Mouse (Mus musculus) CH12.LX (cell line): Measurements from ENCODE around the gene Adora3. TPM values are rescaled to one million over a fixed set of nuclear protein-coding genes. Genes with fewer than 3 reads are reported as not detected.
A peak's percentile ranks its signal among the peaks of the same experiment; 100 is the strongest.

Experiments used
- DNase-seq: peaks from one replicate; pipeline ENCODE4 v3.0.0-alpha.2; 2013; ENCODE audit errors: extremely low read depth
- H3K27ac ChIP-seq: 2 replicates; pipeline ENCODE4 v1.5.1; 2012; ENCODE audit warnings: low read depth, mild to moderate bottlenecking, control low read depth, moderate library complexity; ENCODE audit not compliant: insufficient read depth
- H3K27me3 ChIP-seq: replicated peaks from 2 replicates; pipeline ENCODE3; 2012; ENCODE audit warnings: inconsistent platforms
- H3K36me3 ChIP-seq, 2 experiments: replicated peaks in 1 of 2; 2 replicates each; pipeline versions ENCODE3 to v1.6.1; 2012; ENCODE audit warnings: inconsistent platforms in 1 of 2, low read length in 1 of 2, mild to moderate bottlenecking in 1 of 2, mixed read lengths in 1 of 2, moderate library complexity in 1 of 2; ENCODE audit not compliant: control insufficient read depth in 1 of 2, insufficient read depth in 1 of 2
- H3K4me1 ChIP-seq, 2 experiments: 2 replicates each; pipeline ENCODE4 v1.6.1; 2012; ENCODE audit warnings: inconsistent platforms in 1 of 2, moderate library complexity in 1 of 2; ENCODE audit not compliant: insufficient read depth in 2 of 2, control insufficient read depth in 1 of 2
- H3K4me2 ChIP-seq: 2 replicates; pipeline ENCODE4 v1.6.1; 2012; ENCODE audit warnings: low read depth, mild to moderate bottlenecking, control low read depth; ENCODE audit not compliant: poor library complexity, insufficient read depth, severe bottlenecking
- H3K4me3 ChIP-seq, 3 experiments: fragments of 150-350 bp in 1 of 3; sonication (generic) in 1 of 3; replicated peaks in 1 of 3; 2 replicates each; pipeline versions ENCODE3 to v1.5.1; 2011 to 2012; ENCODE audit warnings: low read depth in 2 of 3, low read length in 2 of 3, mild to moderate bottlenecking in 2 of 3, moderate library complexity in 2 of 3, control low read depth in 1 of 3, improper control_type of control experiment in 1 of 3, inconsistent platforms in 1 of 3, mixed read lengths in 1 of 3; ENCODE audit not compliant: poor library complexity in 1 of 3
- H3K79me2 ChIP-seq: replicated peaks from 2 replicates; pipeline ENCODE4 v1.6.1; 2012; ENCODE audit warnings: mild to moderate bottlenecking, moderate library complexity; ENCODE audit not compliant: control insufficient read depth, poor library complexity, insufficient read depth, severe bottlenecking; ENCODE audit errors: extremely low read depth
- H3K9ac ChIP-seq: 2 replicates; pipeline ENCODE4 v1.6.1; 2012; ENCODE audit warnings: low read depth, mild to moderate bottlenecking, control low read depth, moderate library complexity; ENCODE audit not compliant: insufficient read depth
- H3K9me3 ChIP-seq: replicated peaks from 2 replicates; pipeline ENCODE3; 2012; ENCODE audit warnings: low read length, inconsistent platforms, mixed read lengths
- BHLHE40 ChIP-seq: IDR thresholded peaks from 2 replicates; pipeline ENCODE4 v1.6.1; 2011; ENCODE audit warnings: mild to moderate bottlenecking, low read depth, low read length, improper control_type of control experiment
- CHD1 ChIP-seq: IDR thresholded peaks from 2 replicates; pipeline ENCODE4 v1.6.1; 2012; ENCODE audit warnings: low read depth, low read length, improper control_type of control experiment, inconsistent platforms
- EP300 ChIP-seq: IDR thresholded peaks from 2 replicates; pipeline ENCODE4 v1.6.1; 2011; ENCODE audit warnings: low read length, improper control_type of control experiment
- ETS1 ChIP-seq: conservative IDR thresholded peaks from 2 replicates; pipeline ENCODE4 v1.6.1; 2012; ENCODE audit warnings: low read depth, mild to moderate bottlenecking, inconsistent platforms, low read length, improper control_type of control experiment, moderate library complexity
- HCFC1 ChIP-seq: IDR thresholded peaks from 2 replicates; pipeline ENCODE4 v1.6.1; 2012; ENCODE audit warnings: low read depth, mild to moderate bottlenecking, inconsistent platforms, low read length, improper control_type of control experiment
- IRF4 ChIP-seq: IDR thresholded peaks from 2 replicates; pipeline ENCODE4 v1.6.1; 2014; ENCODE audit warnings: low read depth, mild to moderate bottlenecking, inconsistent platforms, low read length, improper control_type of control experiment
- JUN ChIP-seq: IDR thresholded peaks from 2 replicates; pipeline ENCODE4 v1.6.1; 2011; ENCODE audit warnings: low read depth, mild to moderate bottlenecking, low read length, improper control_type of control experiment, moderate library complexity; ENCODE audit not compliant: insufficient read depth
- JUND ChIP-seq: conservative IDR thresholded peaks from 2 replicates; pipeline ENCODE4 v1.6.1; 2011; ENCODE audit warnings: low read depth, low read length, improper control_type of control experiment
- KAT2A ChIP-seq: IDR thresholded peaks from 2 replicates; pipeline ENCODE4 v1.6.1; 2012; ENCODE audit warnings: low read length, improper control_type of control experiment, inconsistent platforms; ENCODE audit not compliant: insufficient replicate concordance
- MAX ChIP-seq: IDR thresholded peaks from 2 replicates; pipeline ENCODE4 v1.6.1; 2011; ENCODE audit warnings: low read length, improper control_type of control experiment
- MAZ ChIP-seq: IDR thresholded peaks from 2 replicates; pipeline ENCODE4 v1.6.1; 2012; ENCODE audit warnings: low read depth, mild to moderate bottlenecking, inconsistent platforms, low read length, improper control_type of control experiment, moderate library complexity
- MYC ChIP-seq: IDR thresholded peaks from 2 replicates; pipeline ENCODE4 v1.6.1; 2011; ENCODE audit warnings: low read depth, mild to moderate bottlenecking, improper control_type of control experiment, low read length
- POLR2AphosphoS2 ChIP-seq: IDR thresholded peaks from 2 replicates; pipeline ENCODE4 v1.6.1; 2011; ENCODE audit warnings: low read depth, low read length, improper control_type of control experiment
- RAD21 ChIP-seq: IDR thresholded peaks from 2 replicates; pipeline ENCODE4 v1.6.1; 2011; ENCODE audit warnings: low read depth, mild to moderate bottlenecking, low read length, improper control_type of control experiment, moderate library complexity
- RCOR1 ChIP-seq: conservative IDR thresholded peaks from 2 replicates; pipeline ENCODE4 v1.6.1; 2012; ENCODE audit warnings: low read depth, mild to moderate bottlenecking, inconsistent platforms, low read length, improper control_type of control experiment
- SIN3A ChIP-seq: IDR thresholded peaks from 2 replicates; pipeline ENCODE4 v1.6.1; 2012; ENCODE audit warnings: low read length, improper control_type of control experiment, inconsistent platforms
- SMC3 ChIP-seq: IDR thresholded peaks from 2 replicates; pipeline ENCODE4 v1.6.1; 2011; ENCODE audit warnings: low read depth, low read length, improper control_type of control experiment
- TCF12 ChIP-seq: IDR thresholded peaks from 2 replicates; pipeline ENCODE4 v1.6.1; 2014; ENCODE audit warnings: low read depth, mild to moderate bottlenecking, inconsistent platforms, low read length, improper control_type of control experiment
- USF1 ChIP-seq: IDR thresholded peaks from 2 replicates; pipeline ENCODE4 v1.6.1; 2014; ENCODE audit warnings: low read depth, mild to moderate bottlenecking, inconsistent platforms, low read length, improper control_type of control experiment
- USF2 ChIP-seq: conservative IDR thresholded peaks from 2 replicates; pipeline ENCODE4 v1.6.1; 2011; ENCODE audit warnings: low read depth, low read length, improper control_type of control experiment
- ZNF384 ChIP-seq: IDR thresholded peaks from 2 replicates; pipeline ENCODE4 v1.6.1; 2012; ENCODE audit warnings: low read depth, low read length, improper control_type of control experiment, inconsistent platforms
- dilution Hi-C: fragments of 300-500 bp; cut with MboI; formaldehyde crosslinking; loops from 2 replicates; pipeline ENCODE4 v1.14.3; 2020; ENCODE audit warnings: low sequenced_read_pairs; ENCODE audit not compliant: extremely low pct_unique_long_range_greater_than_20kb, extremely low pct_ligation_motif_present
- in situ Hi-C: fragments of 300-500 bp; cut with MboI; formaldehyde crosslinking; loops from 3 replicates; pipeline ENCODE4 v1.14.3; 2019; ENCODE audit warnings: low sequenced_read_pairs, low pct_ligation_motif_present, low pct_unique_long_range_greater_than_20kb, mixed read lengths
- polyA plus RNA-seq: library from polyadenylated mRNA; unstranded; fragments of >175 nt; gene quantifications from 2 replicates; pipeline ENCODE4 v1.2.1, GENCODE M21; 2012; ENCODE audit warnings: low read depth; ENCODE audit not compliant: insufficient read length
- total RNA-seq, 2 experiments: library from RNA; depleted of rRNA; stranded (reverse); fragments of 300-350 nt in 1 of 2; fragments of >200 nt in 1 of 2; gene quantifications; 2 replicates each; pipeline ENCODE4 v1.2.3; 2012 to 2014

Gene Adora3
- total RNA-seq (2012; rRNA removed) (1.1 and 1.2 TPM in 2 replicates), total RNA-seq (2014; rRNA removed) (0.54 and 0.73 TPM in 2 replicates), polyA plus RNA-seq (1.3 and 1.4 TPM in 2 replicates)

DNA sequence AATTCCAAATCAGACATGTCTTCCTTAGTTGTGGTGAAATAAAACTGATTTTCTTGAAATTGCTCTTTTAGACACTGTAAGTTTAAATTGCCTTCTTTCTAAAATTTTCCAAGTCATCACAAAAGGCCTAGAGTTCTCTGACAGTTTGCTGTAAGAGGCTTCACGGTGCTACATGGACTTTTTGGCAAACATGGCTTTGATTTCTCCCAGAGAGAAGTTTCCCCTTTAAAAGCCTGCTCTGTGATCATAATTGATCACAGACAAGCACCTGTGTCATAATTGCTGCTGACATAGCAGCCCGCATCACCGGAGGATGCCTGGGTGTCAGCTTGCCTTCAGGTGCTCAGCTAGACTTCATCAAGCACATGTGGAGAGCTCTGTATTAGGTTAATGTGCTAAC is at the start of gene Adora3, which contains the start of gene Tmigd3:
Gene Adora3, plus strand, starts transcription at position 301 of the 400 bp plus-strand sequence.
Gene Tmigd3, plus strand, starts transcription at position 346 of the 400 bp plus-strand sequence.
- no peak for TF ChIP-seq RCOR1
- dilution Hi-C loops (no loop called here), in situ Hi-C loops (no loop called here)
- DNase-seq = no peak
- no peak within 1 kb of the TSS for H3K9ac ChIP-seq
- no peak within 1 kb of the TSS for H3K4me3 ChIP-seq
- H3K36me3 ChIP-seq = no peaks in the 10 kb centered on the region
- H3K4me1 ChIP-seq = peaks cover under 1 to 9% of the 10 kb centered on the region in 2 experiments
- H3K27me3 ChIP-seq = no peaks in the 10 kb centered on the region
- no peak within 1 kb of the TSS for H3K27ac ChIP-seq
- H3K9me3 ChIP-seq = no peaks in the 10 kb centered on the region
- no peaks in the 10 kb centered on the region for H3K79me2 ChIP-seq
- H3K4me2 ChIP-seq = no peak within 1 kb of the TSS

GRCm38 (mm10) chr3:105821504-105821903 is 49.2 kb upstream of the Adora3 start:
- Histone ChIP-seq H3K27me3 (no peaks in the 10 kb centered on the region), H3K4me1 (peaks cover 31 to 93% of the 10 kb centered on the region in 2 experiments), H3K9ac (no peak overlapping the region; the same call in 1 of the 2 replicates), H3K9me3 (no peaks in the 10 kb centered on the region), H3K36me3 (no peaks in the 10 kb centered on the region), H3K4me3 (no peak overlapping the region), H3K79me2 (no peaks in the 10 kb centered on the region), H3K4me2 (peak overlapping the region; percentile 7; the same call in 1 of the 2 replicates), H3K27ac (no peak overlapping the region)
- dilution Hi-C loops = no loop called here
- in situ Hi-C loops = loop anchor here (5.0 to 25.0 kb wide), 2 partner anchors 71 to 134 kb away; partner anchors contain the start of gene Ddx20
- TF ChIP-seq POLR2AphosphoS2 (no peak), JUND (peak; percentile 71), EP300 (peak; percentile 65; the same call in 1 of the 2 replicates), TCF12 (peak; percentile 27; the same call in 1 of the 2 replicates), RAD21 (no peak), IRF4 (peak; percentile 63), ETS1 (peak; percentile 76; the same call in 1 of the 2 replicates), SMC3 (no peak), JUN (peak; percentile 68), BHLHE40 (no peak; the same call in 1 of the 2 replicates), MYC (no peak)
- DNase-seq = no peak

- Histone ChIP-seq H3K4me3 (no peak overlapping the region), H3K4me1 (peaks cover 27 to 83% of the 10 kb centered on the region in 2 experiments), H3K4me2 (no peak overlapping the region; the same call in 1 of the 2 replicates), H3K27me3 (no peaks in the 10 kb centered on the region), H3K9ac (peak overlapping the region; percentile 75; the same call in 1 of the 2 replicates), H3K36me3 (no peaks in the 10 kb centered on the region), H3K27ac (no peak overlapping the region; the same call in 1 of the 2 replicates), H3K9me3 (no peaks in the 10 kb centered on the region), H3K79me2 (no peaks in the 10 kb centered on the region)
- no peak for DNase-seq
- in situ Hi-C loops = loop anchor here (5.0 to 25.0 kb wide), 2 partner anchors 69 to 136 kb away; partner anchors contain the start of gene Ddx20
- TF ChIP-seq SIN3A = peak; percentile 73
- no peak for TF ChIP-seq MAZ
- TF ChIP-seq TCF12 = no peak
- no peak for TF ChIP-seq RAD21
- TF ChIP-seq MAX = no peak
- no peak for TF ChIP-seq JUN
- TF ChIP-seq POLR2AphosphoS2 = no peak
- no peak for TF ChIP-seq USF2
- TF ChIP-seq IRF4 = no peak
- TF ChIP-seq HCFC1 = no peak
- TF ChIP-seq ZNF384 = no peak
- peak; percentile 73 for TF ChIP-seq CHD1
- 0 out of 2 replicates have a peak, but pooled peaks have one; percentile 24 for TF ChIP-seq KAT2A
- no peak for TF ChIP-seq USF1
- dilution Hi-C loops = no loop called here
Measured at GRCm38 (mm10) chr3:105823609-105824008, 47.0 kb upstream of the Adora3 start.
